Mouse (Mus musculus) neural tube, embryonic 11.5 days (tissue): ENCODE measurements around the gene Trp53i13. TPM values are rescaled to one million over a fixed set of nuclear protein-coding genes. Genes with fewer than 3 reads are reported as not detected.

Source experiments
- ATAC-seq: fragments of 200-750 bp; cut with Nextera tagmentation; 2 replicates; pipeline ENCODE4 v1.8.0; 2017; ENCODE audit warnings: moderate number of reproducible peaks, mild to moderate bottlenecking, moderate TSS enrichment, moderate library complexity; ENCODE audit not compliant: insufficient read depth, low FRiP score, low TSS enrichment
- DNase-seq: peaks from one replicate; pipeline ENCODE4 v3.0.0-alpha.2; 2015; ENCODE audit warnings: low spot score
- H3K27ac ChIP-seq: fragments of 300-500 bp; sonication (generic); 2 replicates; pipeline ENCODE4 v1.5.1; 2014; ENCODE audit warnings: low read depth, mild to moderate bottlenecking, low read length
- H3K27me3 ChIP-seq: fragments of 300-500 bp; sonication (generic); 2 replicates; pipeline ENCODE4 v1.6.1; 2014; ENCODE audit warnings: mild to moderate bottlenecking, low read length, mixed read lengths; ENCODE audit not compliant: control insufficient read depth, insufficient read depth
- H3K36me3 ChIP-seq: fragments of 300-500 bp; sonication (generic); 2 replicates; pipeline ENCODE4 v1.6.1; 2014; ENCODE audit warnings: mild to moderate bottlenecking, low read length, moderate library complexity, mixed read lengths; ENCODE audit not compliant: control insufficient read depth, insufficient read depth
- H3K4me1 ChIP-seq: fragments of 300-500 bp; sonication (generic); 2 replicates; pipeline ENCODE4 v1.6.1; 2014; ENCODE audit warnings: low read length, mixed read lengths; ENCODE audit not compliant: control insufficient read depth, insufficient read depth
- H3K4me2 ChIP-seq: fragments of 300-500 bp; sonication (generic); 2 replicates; pipeline ENCODE4 v1.6.1; 2014; ENCODE audit warnings: low read depth, mild to moderate bottlenecking, moderate library complexity
- H3K4me3 ChIP-seq: fragments of 300-500 bp; sonication (generic); 2 replicates; pipeline ENCODE4 v1.5.1; 2014; ENCODE audit warnings: low read depth, low read length
- H3K9ac ChIP-seq: fragments of 300-500 bp; sonication (generic); 2 replicates; pipeline ENCODE4 v1.6.1; 2014; ENCODE audit warnings: mild to moderate bottlenecking, low read length
- H3K9me3 ChIP-seq: fragments of 300-500 bp; sonication (generic); 2 replicates; pipeline ENCODE4 v1.6.1; 2016; ENCODE audit warnings: low read length; ENCODE audit not compliant: control insufficient read depth
- WGBS: fragments of 180-500 bp; shearing (Covaris S2); extraction: QIAGEN DNeasy Blood & Tissue Kit; methylation state at CpG from one replicate; pipeline ENCODE4 v1.1.7; 2014; 5-methylcytosine and 5-hydroxymethylcytosine counted together
- polyA plus RNA-seq: library from polyadenylated mRNA; unstranded; fragments of >200 nt; fragmentation: Nextera tagmentation; extraction: Ambion mirVana; gene quantifications from 2 replicates; pipeline ENCODE4 v1.2.1, GENCODE M21; 2014

Trp53i13 gene
- polyA plus RNA-seq, 1 experiment from 2014 or later = 31.9 TPM

- ATAC-seq (no peak), DNase-seq (no peak)
- H3K4me3 ChIP-seq = no peak within 1 kb of the TSS
- WGBS = 70% methylated on average over 5 of the region's 5 CpGs
- peaks cover 6% of the 10 kb centered on the region for H3K27me3 ChIP-seq
- peaks cover 19% of the 10 kb centered on the region for H3K4me1 ChIP-seq
- no peak within 1 kb of the TSS for H3K9ac ChIP-seq
- H3K36me3 ChIP-seq = no peaks in the 10 kb centered on the region
- H3K4me2 ChIP-seq = no peak within 1 kb of the TSS
- no peaks in the 10 kb centered on the region for H3K9me3 ChIP-seq
- no peak within 1 kb of the TSS for H3K27ac ChIP-seq
These were observed 3.3 kb upstream of the Trp53i13 start, which contains the start of gene Gm10392 for GRCm38 (mm10) chr11:77519043-77519442. Gene Gm10392, minus strand, starts transcription at chr11:77519198.

DNA sequence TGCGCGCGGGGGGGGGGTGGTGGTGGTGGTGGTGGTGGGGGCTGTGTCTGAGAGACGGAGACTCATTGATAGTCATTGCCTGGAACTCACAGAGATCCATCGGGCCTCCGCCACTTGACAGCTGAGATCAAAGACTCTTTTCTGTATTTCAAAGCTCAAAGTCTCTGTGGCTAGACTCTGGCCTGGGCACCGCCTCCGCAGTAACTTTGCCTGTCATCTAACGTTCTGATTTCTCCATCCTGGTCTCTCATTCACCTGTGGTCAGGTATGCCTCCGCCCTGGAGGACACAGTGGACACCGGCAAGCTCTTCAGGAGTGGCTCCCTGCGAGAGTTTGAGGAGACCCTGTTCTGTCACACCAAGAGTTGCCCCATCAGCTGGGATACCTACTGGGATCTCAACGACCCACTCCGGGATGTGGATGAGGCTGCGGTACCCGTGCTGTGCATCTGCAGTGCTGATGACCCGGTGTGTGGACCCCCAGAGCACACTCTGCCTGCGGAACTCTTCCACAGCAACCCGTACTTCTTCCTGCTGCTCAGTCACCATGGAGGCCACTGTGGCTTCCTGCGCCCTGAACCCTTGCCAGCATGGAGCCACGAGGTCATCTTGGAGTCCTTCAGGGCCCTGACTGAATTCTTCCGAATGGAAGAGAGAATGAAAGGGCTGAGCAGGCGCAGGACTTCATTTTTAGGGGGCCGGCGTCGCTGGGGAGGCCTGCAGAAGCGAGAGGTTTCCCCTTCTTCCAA lies 2.4 kb upstream of the Trp53i13 start:
- ATAC-seq (no peak), DNase-seq (no peak)
- WGBS = 78% methylated on average over 26 of the region's 27 CpGs
- Histone ChIP-seq H3K9ac (no peak overlapping the region), H3K36me3 (no peaks in the 10 kb centered on the region), H3K27me3 (peaks cover 6% of the 10 kb centered on the region), H3K4me3 (no peak overlapping the region), H3K4me2 (no peak overlapping the region), H3K27ac (no peak overlapping the region), H3K4me1 (peaks cover 24% of the 10 kb centered on the region), H3K9me3 (no peaks in the 10 kb centered on the region)

DNA sequence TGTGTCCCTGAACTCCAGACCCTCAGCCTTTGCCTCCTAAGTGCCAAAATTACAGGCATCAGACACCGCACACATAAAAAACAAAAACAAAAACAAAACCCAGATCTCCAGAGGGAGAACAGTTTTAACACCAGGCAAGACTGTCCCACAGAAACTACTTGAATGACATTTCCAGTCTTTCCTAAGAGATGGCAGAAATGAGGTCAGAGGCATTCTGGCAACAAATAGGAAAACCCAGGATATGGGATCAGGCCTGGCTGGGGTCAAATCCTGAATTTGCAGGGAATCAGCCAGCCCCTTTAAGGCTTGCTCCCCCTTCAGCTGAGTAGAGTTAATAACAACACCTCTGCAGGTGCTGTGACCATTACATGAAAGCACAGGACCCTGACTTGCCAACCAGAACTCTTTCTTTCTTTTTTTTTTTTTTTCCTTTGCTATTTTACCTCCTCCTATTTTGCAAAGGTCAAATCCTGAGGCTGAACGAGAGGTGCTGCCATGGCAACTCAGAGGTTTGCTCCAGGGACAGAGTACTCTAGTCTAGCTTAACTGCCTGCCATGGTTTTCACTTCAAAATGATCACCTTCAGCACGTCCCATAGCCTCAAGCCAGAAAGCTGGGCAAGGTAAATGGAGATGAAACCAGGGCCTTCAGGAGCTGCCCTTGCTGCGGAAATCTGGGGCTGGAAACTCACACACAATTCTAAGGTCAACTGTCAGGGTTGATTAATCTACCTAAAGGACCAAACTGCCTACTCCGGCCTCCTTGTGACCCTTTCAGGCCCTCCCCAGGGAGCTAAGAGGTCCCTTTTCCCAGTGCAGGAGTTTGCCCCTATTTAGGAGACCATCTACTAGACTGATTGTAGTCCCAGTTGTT lies 1.0 kb upstream of the Trp53i13 start:
- H3K9me3 ChIP-seq = no peaks in the 10 kb centered on the region
- no peak overlapping the region for H3K27ac ChIP-seq
- no peak overlapping the region for H3K4me3 ChIP-seq
- peaks cover 27% of the 10 kb centered on the region for H3K4me1 ChIP-seq
- no peaks in the 10 kb centered on the region for H3K36me3 ChIP-seq
- DNase-seq = no peak
- no peak overlapping the region for H3K4me2 ChIP-seq
- 41% methylated on average over 5 of the region's 5 CpGs for WGBS
- peaks cover 6% of the 10 kb centered on the region for H3K27me3 ChIP-seq
- ATAC-seq = no peak
- no peak overlapping the region for H3K9ac ChIP-seq

DNA sequence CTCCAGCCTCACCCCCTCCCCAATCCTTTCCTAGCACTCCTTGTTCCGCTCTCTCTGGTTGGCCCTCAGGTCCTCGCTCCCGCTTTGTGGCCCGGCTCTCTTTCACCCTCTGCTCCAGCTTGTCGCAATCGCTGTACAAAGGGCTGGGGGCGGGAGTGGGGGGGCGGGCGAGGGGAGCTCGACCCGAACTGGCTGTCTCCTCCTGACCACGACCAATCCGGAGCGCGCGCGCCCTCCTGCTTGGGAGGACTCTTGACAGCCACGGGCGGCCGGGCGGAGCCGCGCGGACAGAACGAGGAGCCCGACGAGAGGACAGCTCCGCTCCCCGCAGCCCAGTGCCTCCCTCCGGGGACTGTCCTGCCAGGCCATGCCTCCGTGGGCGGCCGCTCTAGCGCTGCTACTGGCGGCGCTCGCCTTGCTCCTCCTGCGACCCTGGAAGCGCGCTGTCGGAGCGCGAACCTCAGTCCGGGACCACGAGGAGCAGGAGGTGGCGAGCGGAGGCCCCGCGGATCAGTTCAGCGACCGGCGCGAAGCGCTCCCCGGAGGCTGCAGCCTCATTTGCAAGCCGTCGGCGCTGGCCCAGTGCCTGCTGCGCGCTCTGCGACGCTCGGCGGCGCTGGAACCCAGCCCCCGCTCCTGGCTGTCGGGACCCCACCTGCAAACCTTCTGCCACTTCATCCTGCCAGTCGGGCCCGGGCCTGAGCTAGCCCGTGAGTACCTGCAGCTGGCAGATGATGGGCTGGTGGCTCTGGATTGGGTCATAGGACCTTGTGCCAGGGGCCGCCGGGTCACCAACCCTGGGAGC lies 746 bp downstream of the Trp53i13 start, which contains the start of gene Abhd15:
Gene Abhd15, plus strand, starts transcription at position 290 of the 805 bp plus-strand sequence.
- under 1% methylated on average over 65 of the region's 72 CpGs for WGBS
- peak; percentile 74 for ATAC-seq
- peak within 1 kb of the TSS; percentile 88 for H3K4me2 ChIP-seq
- peak; percentile 84 for DNase-seq
- H3K9ac ChIP-seq = peak within 1 kb of the TSS; percentile 51
- no peaks in the 10 kb centered on the region for H3K36me3 ChIP-seq
- H3K4me3 ChIP-seq = peak within 1 kb of the TSS; percentile 43
- H3K27ac ChIP-seq = no peak within 1 kb of the TSS
- H3K4me1 ChIP-seq = peaks cover 27% of the 10 kb centered on the region
- peaks cover 6% of the 10 kb centered on the region for H3K27me3 ChIP-seq
- H3K9me3 ChIP-seq = no peaks in the 10 kb centered on the region

DNA sequence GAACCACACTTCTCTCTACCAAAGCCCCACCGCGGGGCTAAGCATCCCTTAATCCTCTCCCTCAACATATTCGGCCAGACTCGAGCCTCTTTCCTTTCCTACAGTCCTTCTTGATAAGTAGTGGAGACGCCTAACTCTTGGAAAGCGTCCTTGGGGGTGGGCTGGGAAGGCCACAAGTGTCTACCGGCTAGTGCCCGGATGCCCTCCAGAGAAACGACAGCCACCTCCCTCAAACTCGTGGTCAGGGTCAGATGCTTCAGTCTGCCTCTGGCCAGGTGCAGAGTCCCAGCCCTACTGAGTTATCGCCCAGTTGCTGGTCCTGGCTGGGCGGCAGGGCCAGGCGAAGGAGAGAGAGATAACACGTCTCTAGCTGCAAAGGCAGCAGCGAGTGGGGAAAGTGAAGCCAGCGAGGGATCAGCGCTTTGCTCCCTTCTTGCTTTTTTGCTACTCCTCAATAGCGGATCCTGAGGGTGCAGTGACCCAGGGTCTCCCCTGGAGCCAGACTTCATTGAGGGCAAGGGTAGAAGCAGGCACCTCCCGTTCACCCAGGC lies 1.4 kb downstream of the Trp53i13 start:
- WGBS = 2% methylated on average over 19 of the region's 19 CpGs
- Histone ChIP-seq H3K36me3 (peaks cover 2% of the 10 kb centered on the region; the same call in 1 of the 2 replicates), H3K4me1 (peaks cover 27% of the 10 kb centered on the region), H3K4me2 (peak overlapping the region; percentile 88), H3K27ac (no peak overlapping the region), H3K27me3 (peaks cover 6% of the 10 kb centered on the region), H3K9ac (peak overlapping the region; percentile 51), H3K9me3 (no peaks in the 10 kb centered on the region), H3K4me3 (peak overlapping the region; percentile 43)
- ATAC-seq (no peak), DNase-seq (no peak)

DNA sequence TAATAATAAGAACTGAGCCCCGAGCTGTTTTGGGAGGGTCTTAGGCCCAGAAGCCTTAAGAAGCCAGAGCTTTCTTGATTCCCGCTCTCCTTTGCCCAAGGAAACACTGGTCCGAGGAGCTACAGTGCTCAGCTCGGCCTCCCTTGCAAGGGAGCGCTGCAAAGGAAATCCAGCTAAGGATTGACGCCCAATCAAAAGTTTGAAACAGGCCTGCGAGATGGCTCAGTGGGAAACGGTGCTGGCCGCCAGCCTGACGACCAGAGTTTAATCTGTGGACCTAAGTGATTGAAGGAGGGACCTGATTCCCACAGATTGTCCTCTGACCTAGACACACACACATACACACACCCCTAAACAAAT lies 2.0 kb downstream of the Trp53i13 start:
- ATAC-seq (no peak; the same call in 1 of the 2 replicates), DNase-seq (no peak)
- Histone ChIP-seq H3K36me3 (peaks cover 2% of the 10 kb centered on the region; the same call in 1 of the 2 replicates), H3K4me2 (peak overlapping the region; percentile 88), H3K9ac (peak overlapping the region; percentile 49; the same call in 1 of the 2 replicates), H3K4me1 (peaks cover 27% of the 10 kb centered on the region), H3K4me3 (peak overlapping the region; percentile 57), H3K9me3 (no peaks in the 10 kb centered on the region), H3K27me3 (peaks cover 6% of the 10 kb centered on the region), H3K27ac (no peak overlapping the region)
- WGBS = 4% methylated on average over 10 of the region's 10 CpGs

DNA sequence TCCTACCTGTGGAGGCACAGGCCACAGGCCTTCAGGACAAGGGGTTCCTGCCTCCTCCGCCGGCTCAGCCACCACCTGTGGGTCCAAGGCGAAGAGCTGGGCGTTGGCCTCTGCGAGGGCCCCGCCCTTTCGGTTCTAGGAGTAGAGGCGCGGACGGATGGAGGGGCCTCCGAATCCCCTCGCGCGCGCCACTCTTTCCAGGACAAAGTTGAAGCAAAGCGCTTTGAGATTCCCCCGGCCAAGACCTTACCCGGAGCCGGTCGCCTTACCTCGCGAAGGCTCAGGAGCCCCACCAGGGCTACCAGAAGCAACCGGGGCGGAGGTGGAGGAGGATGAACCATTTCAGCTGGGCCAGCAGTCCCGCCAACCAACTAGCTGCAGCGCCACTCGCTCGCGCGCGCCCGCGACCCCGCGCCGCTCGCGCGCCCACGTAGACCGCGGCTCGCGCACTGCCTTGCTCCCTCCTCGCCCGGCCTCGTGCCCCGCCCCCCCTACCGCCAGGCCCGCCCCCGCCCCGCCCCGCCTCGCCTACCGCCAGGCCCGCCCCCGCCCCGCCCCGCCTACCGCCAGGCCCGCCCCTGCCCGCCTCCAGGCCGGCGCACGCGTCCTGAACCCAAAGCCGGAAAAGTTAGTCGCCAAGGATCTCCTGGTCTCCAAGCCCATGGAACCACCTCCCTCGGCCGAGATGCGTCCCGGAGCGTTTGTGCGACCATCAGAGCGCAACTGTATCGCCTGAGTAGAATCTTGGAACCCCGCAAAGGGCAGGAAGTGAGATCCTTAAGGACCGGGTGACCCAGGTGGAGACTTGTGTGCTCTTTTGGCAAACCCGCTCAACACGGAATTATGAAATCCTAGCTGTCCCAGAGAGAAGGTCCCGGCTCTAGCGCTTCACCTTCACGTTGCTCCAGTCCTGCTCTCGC lies 2.6 kb downstream of the Trp53i13 start:
- peaks cover 29% of the 10 kb centered on the region for H3K4me1 ChIP-seq
- H3K4me3 ChIP-seq = peak overlapping the region; percentile 57
- DNase-seq = peak; percentile 92
- H3K9me3 ChIP-seq = no peaks in the 10 kb centered on the region
- H3K9ac ChIP-seq = peak overlapping the region; percentile 65
- under 1% methylated on average over 72 of the region's 84 CpGs for WGBS
- peak overlapping the region; percentile 88 for H3K4me2 ChIP-seq
- H3K36me3 ChIP-seq = peaks cover 2% of the 10 kb centered on the region; the same call in 1 of the 2 replicates
- no peak overlapping the region for H3K27ac ChIP-seq
- peaks cover 6% of the 10 kb centered on the region for H3K27me3 ChIP-seq
- peak; percentile 43 for ATAC-seq
